Mouse (Mus musculus): ENCODE data around the gene Syce1.
"Not testable (repeated sequence)": the region's sequence is repeated elsewhere in the genome, so short reads cannot be mapped to it uniquely, and the experiment has no call there.

The Syce1 gene

GRCm38 (mm10) chr7:140765888-140766739, 21.5 kb downstream of the Syce1 start:
- no peak for DNase-seq

GRCm38 (mm10) chr7:140765391-140765790, 22.3 kb downstream of the Syce1 start:
- DNase-seq: not testable (repeated sequence)

GRCm38 (mm10) chr7:140763447-140764020, 24.1 kb downstream of the Syce1 start, which contains the start of gene Cyp2e1:
TSS of gene Cyp2e1 (plus strand) at chr7:140763739.
- no peak for DNase-seq

GRCm38 (mm10) chr7:140760647-140761046, 27.0 kb downstream of the Syce1 start:
- no peak for DNase-seq

GRCm38 (mm10) chr7:140756151-140756854, 31.3 kb downstream of the Syce1 start:
- DNase-seq: no peak

- DNase-seq: no peak
Measured at GRCm38 (mm10) chr7:140754556-140754955, 33.1 kb downstream of the Syce1 start.

- DNase-seq: no peak
Measured at GRCm38 (mm10) chr7:140748827-140749160, 38.9 kb downstream of the Syce1 start.

- DNase-seq: no peak
Measured at GRCm38 (mm10) chr7:140748116-140748826, 39.4 kb downstream of the Syce1 start.

- DNase-seq: no peak
Measured at GRCm38 (mm10) chr7:140747402-140747801, 40.2 kb downstream of the Syce1 start.

- no peak for DNase-seq
Measured at GRCm38 (mm10) chr7:140733162-140733561, 54.5 kb downstream of the Syce1 start.
